Mouse (Mus musculus): ENCODE data around the gene Acy3. TPM values are rescaled to one million over a fixed set of nuclear protein-coding genes. Genes with fewer than 3 reads are reported as not detected.
"Not testable (repeated sequence)": the region's sequence is repeated elsewhere in the genome, so short reads cannot be mapped to it uniquely, and the experiment has no call there.

Acy3 gene
- total RNA-seq, 1 experiment from 2014 or later, result not detected

- ATAC-seq (replicated peaks; ENCODE audit: insufficient number of reproducible peaks, low FRiP score, low TSS enrichment, poor library complexity, severe bottlenecking), result no peak
Measured at GRCm38 (mm10) chr19:3966330-3967075, 19.9 kb upstream of the Acy3 start.

- no peak for ATAC-seq (replicated peaks; ENCODE audit: insufficient number of reproducible peaks, low FRiP score, low TSS enrichment, poor library complexity, severe bottlenecking)
Measured at GRCm38 (mm10) chr19:3967258-3967657, 19.1 kb upstream of the Acy3 start.

GRCm38 (mm10) chr19:3972229-3972628 is 14.1 kb upstream of the Acy3 start, which contains the start of gene Aldh3b2:
Aldh3b2 (plus strand) TSS chr19:3972328.
- no peak for ATAC-seq (replicated peaks; ENCODE audit: insufficient number of reproducible peaks, low FRiP score, low TSS enrichment, poor library complexity, severe bottlenecking)

GRCm38 (mm10) chr19:3974608-3975007 is 11.8 kb upstream of the Acy3 start:
- ATAC-seq (replicated peaks; ENCODE audit: insufficient number of reproducible peaks, low FRiP score, low TSS enrichment, poor library complexity, severe bottlenecking), result not testable (repeated sequence)

GRCm38 (mm10) chr19:3975866-3976265 is 10.5 kb upstream of the Acy3 start:
- no peak for ATAC-seq (replicated peaks; ENCODE audit: insufficient number of reproducible peaks, low FRiP score, low TSS enrichment, poor library complexity, severe bottlenecking)

- peak; percentile 49 for ATAC-seq (replicated peaks; ENCODE audit: insufficient number of reproducible peaks, low FRiP score, low TSS enrichment, poor library complexity, severe bottlenecking)
Measured at GRCm38 (mm10) chr19:3980309-3980708, 6.1 kb upstream of the Acy3 start.

- ATAC-seq (replicated peaks; ENCODE audit: insufficient number of reproducible peaks, low FRiP score, low TSS enrichment, poor library complexity, severe bottlenecking), result no peak
Measured at GRCm38 (mm10) chr19:3980917-3981316, 5.5 kb upstream of the Acy3 start.

- no peak for ATAC-seq (replicated peaks; ENCODE audit: insufficient number of reproducible peaks, low FRiP score, low TSS enrichment, poor library complexity, severe bottlenecking)
Measured at GRCm38 (mm10) chr19:3983527-3984200, 2.7 kb upstream of the Acy3 start.

GRCm38 (mm10) chr19:3985261-3985681 is 1.1 kb upstream of the Acy3 start:
- ATAC-seq (replicated peaks; ENCODE audit: insufficient number of reproducible peaks, low FRiP score, low TSS enrichment, poor library complexity, severe bottlenecking), result no peak

GRCm38 (mm10) chr19:3988066-3988465 is 1.7 kb downstream of the Acy3 start:
- ATAC-seq (replicated peaks; ENCODE audit: insufficient number of reproducible peaks, low FRiP score, low TSS enrichment, poor library complexity, severe bottlenecking), result no peak

- ATAC-seq (replicated peaks; ENCODE audit: insufficient number of reproducible peaks, low FRiP score, low TSS enrichment, poor library complexity, severe bottlenecking), result no peak
Measured at GRCm38 (mm10) chr19:3988750-3989149, 2.4 kb downstream of the Acy3 start.

- ATAC-seq (replicated peaks; ENCODE audit: insufficient number of reproducible peaks, low FRiP score, low TSS enrichment, poor library complexity, severe bottlenecking), result no peak
Measured at GRCm38 (mm10) chr19:3990804-3991203, 4.4 kb downstream of the Acy3 start.

- no peak for ATAC-seq (replicated peaks; ENCODE audit: insufficient number of reproducible peaks, low FRiP score, low TSS enrichment, poor library complexity, severe bottlenecking)
Measured at GRCm38 (mm10) chr19:3991562-3991961, 5.2 kb downstream of the Acy3 start.

- no peak for ATAC-seq (replicated peaks; ENCODE audit: insufficient number of reproducible peaks, low FRiP score, low TSS enrichment, poor library complexity, severe bottlenecking)
Measured at GRCm38 (mm10) chr19:3991966-3992365, 5.6 kb downstream of the Acy3 start.

GRCm38 (mm10) chr19:3992416-3992815 is 6.0 kb downstream of the Acy3 start, which contains the start of gene Tbx10:
Tbx10 (plus strand) TSS chr19:3992752.
- ATAC-seq (replicated peaks; ENCODE audit: insufficient number of reproducible peaks, low FRiP score, low TSS enrichment, poor library complexity, severe bottlenecking), result no peak

- ATAC-seq (replicated peaks; ENCODE audit: insufficient number of reproducible peaks, low FRiP score, low TSS enrichment, poor library complexity, severe bottlenecking), result no peak
Measured at GRCm38 (mm10) chr19:3994932-3995331, 8.6 kb downstream of the Acy3 start.

- ATAC-seq (replicated peaks; ENCODE audit: insufficient number of reproducible peaks, low FRiP score, low TSS enrichment, poor library complexity, severe bottlenecking), result no peak
Measured at GRCm38 (mm10) chr19:3995505-3995904, 9.1 kb downstream of the Acy3 start.

- ATAC-seq (replicated peaks; ENCODE audit: insufficient number of reproducible peaks, low FRiP score, low TSS enrichment, poor library complexity, severe bottlenecking), result no peak
Measured at GRCm38 (mm10) chr19:3996106-3996505, 9.7 kb downstream of the Acy3 start.

GRCm38 (mm10) chr19:3996747-3997146 is 10.4 kb downstream of the Acy3 start:
- ATAC-seq (replicated peaks; ENCODE audit: insufficient number of reproducible peaks, low FRiP score, low TSS enrichment, poor library complexity, severe bottlenecking), result no peak

GRCm38 (mm10) chr19:3997231-3997630 is 10.9 kb downstream of the Acy3 start:
- no peak for ATAC-seq (replicated peaks; ENCODE audit: insufficient number of reproducible peaks, low FRiP score, low TSS enrichment, poor library complexity, severe bottlenecking)

All from monocyte, adult 5-6 weeks (primary cell).